Mouse (Mus musculus) testis, adult 2 months (tissue): ENCODE measurements at regions not wholly inside any gene's neighbourhood (a gene's known extent, or its start where the extent isn't known, plus 50 kb on each side); places are given as distances from the start of the nearest gene placed in this dataset.

Experiments
- H3K27ac ChIP-seq: fragments of 200-500 bp; 2 replicates; pipeline ENCODE4 v1.5.1; 2012; ENCODE audit warnings: low read depth, low read length; ENCODE audit not compliant: control insufficient read depth, insufficient read depth
- H3K27me3 ChIP-seq: fragments of 200-500 bp; 2 replicates; pipeline ENCODE4 v1.6.1; 2012; ENCODE audit warnings: mild to moderate bottlenecking, low read length, moderate library complexity; ENCODE audit not compliant: control insufficient read depth, insufficient read depth
- H3K36me3 ChIP-seq: fragments of 200-500 bp; 2 replicates; pipeline ENCODE4 v1.6.1; 2012; ENCODE audit warnings: mild to moderate bottlenecking, low read length; ENCODE audit not compliant: control insufficient read depth, insufficient read depth
- H3K4me1 ChIP-seq: fragments of 200-500 bp; 2 replicates; pipeline ENCODE4 v1.6.1; 2012; ENCODE audit warnings: low read length; ENCODE audit not compliant: control insufficient read depth, insufficient read depth
- H3K4me3 ChIP-seq: fragments of 200-500 bp; 2 replicates; pipeline ENCODE4 v1.5.1; 2012; ENCODE audit warnings: low read depth, mild to moderate bottlenecking, low read length, moderate library complexity, mixed read lengths; ENCODE audit not compliant: control insufficient read depth
- CTCF ChIP-seq: fragments of 200-500 bp; IDR thresholded peaks from 2 replicates; pipeline ENCODE4 v1.5.1; 2012; ENCODE audit warnings: low read depth, mild to moderate bottlenecking, inconsistent platforms, low read length, moderate library complexity; ENCODE audit not compliant: control insufficient read depth, insufficient read depth, insufficient replicate concordance
- POLR2A ChIP-seq: fragments of 200-500 bp; IDR thresholded peaks from 2 replicates; pipeline ENCODE4 v1.6.1; 2012; ENCODE audit warnings: low read depth, mild to moderate bottlenecking, inconsistent platforms, low read length, moderate library complexity; ENCODE audit not compliant: control insufficient read depth

DNA sequence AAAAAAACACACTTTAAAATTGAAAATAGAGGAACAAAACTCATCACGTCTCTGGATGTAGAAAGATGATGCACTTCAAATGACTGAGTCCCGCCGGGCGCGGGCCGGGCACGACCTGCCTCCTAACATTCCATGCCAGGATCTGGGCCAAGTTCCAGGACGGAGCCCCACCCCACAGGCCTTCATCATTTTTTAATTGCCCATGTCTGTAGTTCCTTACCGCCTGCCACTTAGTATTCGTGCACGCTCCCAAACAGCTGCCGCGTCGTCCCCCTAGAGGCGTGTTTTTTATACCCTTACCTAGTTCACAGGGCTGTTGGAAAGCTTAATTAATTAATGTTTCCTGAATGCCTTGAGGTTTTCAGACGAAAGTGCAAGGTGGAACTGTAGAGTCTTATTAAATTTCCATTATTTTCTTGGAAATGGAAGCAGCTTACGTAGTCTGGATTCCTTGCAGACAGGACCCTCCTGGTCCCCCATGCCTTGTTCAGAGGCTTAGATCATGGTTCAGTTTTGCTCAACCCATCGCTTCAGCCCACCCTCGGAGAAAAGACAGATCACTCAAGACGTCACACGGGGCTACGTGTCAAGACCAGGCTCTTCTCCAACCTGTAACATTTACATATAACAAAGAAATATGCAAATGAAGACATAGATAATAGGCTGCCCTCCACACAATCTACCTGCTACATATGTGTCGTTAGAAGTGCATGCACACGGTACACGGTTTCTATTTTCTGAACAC lies 81.0 kb downstream of the Barhl2 start:
- Histone ChIP-seq H3K36me3 (no peaks in the 10 kb centered on the region), H3K4me3 (no peak overlapping the region), H3K27me3 (no peaks in the 10 kb centered on the region), H3K27ac (no peak overlapping the region), H3K4me1 (peaks cover 2% of the 10 kb centered on the region; the same call in 1 of the 2 replicates)
- TF ChIP-seq POLR2A: no peak
- no peak for TF ChIP-seq CTCF

DNA sequence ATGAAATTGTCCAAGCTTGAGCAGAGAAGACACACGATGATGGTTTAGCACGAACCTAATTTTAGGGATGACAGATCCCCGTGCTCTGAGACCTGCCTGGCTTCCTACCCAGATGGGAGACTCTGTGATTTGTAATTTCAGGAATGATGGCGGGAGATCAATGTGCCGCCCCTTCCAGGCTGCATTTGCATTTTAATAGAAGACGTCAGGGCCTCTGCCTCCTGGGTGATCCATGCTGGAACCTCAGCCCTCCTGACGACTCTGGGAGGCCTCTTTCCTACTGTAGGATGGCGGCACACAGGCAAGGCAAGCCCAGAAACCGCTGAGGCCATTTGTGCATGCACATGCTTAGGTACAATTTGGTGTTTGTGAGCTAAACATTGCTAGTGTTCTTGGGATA lies 90.1 kb downstream of the Barhl2 start:
- Histone ChIP-seq H3K4me1 (no peaks in the 10 kb centered on the region; the same call in 1 of the 2 replicates), H3K27me3 (no peaks in the 10 kb centered on the region), H3K27ac (no peak overlapping the region), H3K36me3 (no peaks in the 10 kb centered on the region), H3K4me3 (peak overlapping the region; percentile 89)
- TF ChIP-seq POLR2A (no peak), CTCF (no peak)

DNA sequence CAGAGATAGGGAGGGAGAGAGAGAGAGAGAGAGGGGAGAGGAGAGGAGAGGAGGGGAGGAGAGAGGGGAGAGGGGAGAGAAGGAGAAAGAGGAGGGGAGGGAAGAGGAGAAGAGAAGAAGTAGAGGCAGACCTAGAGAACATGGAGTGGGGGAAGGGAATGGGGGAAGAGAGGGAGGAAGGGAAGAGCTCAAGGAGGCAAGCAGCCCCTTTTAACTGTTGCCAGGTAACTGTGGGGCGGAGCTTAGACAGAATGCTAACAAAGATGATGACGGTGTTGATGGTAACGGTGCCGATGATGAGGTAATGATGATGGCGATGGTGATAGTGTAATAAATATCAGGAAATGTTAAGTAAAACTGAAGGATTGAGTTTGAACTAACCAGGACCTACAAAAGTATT lies 90.7 kb downstream of the Barhl2 start:
- no peaks in the 10 kb centered on the region for H3K36me3 ChIP-seq
- no peaks in the 10 kb centered on the region; the same call in 1 of the 2 replicates for H3K4me1 ChIP-seq
- TF ChIP-seq CTCF: no peak
- peak; percentile 59; the same call in 1 of the 2 replicates for TF ChIP-seq POLR2A
- peak overlapping the region; percentile 29 for H3K27ac ChIP-seq
- H3K4me3 ChIP-seq: peak overlapping the region; percentile 89
- H3K27me3 ChIP-seq: no peaks in the 10 kb centered on the region

- TF ChIP-seq POLR2A (peak; percentile 50; the same call in 1 of the 2 replicates), CTCF (no peak)
- no peaks in the 10 kb centered on the region; the same call in 1 of the 2 replicates for H3K4me1 ChIP-seq
- peak overlapping the region; percentile 62 for H3K4me3 ChIP-seq
- H3K27ac ChIP-seq: no peak overlapping the region; the same call in 1 of the 2 replicates
- no peaks in the 10 kb centered on the region for H3K36me3 ChIP-seq
- H3K27me3 ChIP-seq: no peaks in the 10 kb centered on the region
These were observed 92.0 kb downstream of the Barhl2 start for GRCm38 (mm10) chr5:106366006-106366405.

DNA sequence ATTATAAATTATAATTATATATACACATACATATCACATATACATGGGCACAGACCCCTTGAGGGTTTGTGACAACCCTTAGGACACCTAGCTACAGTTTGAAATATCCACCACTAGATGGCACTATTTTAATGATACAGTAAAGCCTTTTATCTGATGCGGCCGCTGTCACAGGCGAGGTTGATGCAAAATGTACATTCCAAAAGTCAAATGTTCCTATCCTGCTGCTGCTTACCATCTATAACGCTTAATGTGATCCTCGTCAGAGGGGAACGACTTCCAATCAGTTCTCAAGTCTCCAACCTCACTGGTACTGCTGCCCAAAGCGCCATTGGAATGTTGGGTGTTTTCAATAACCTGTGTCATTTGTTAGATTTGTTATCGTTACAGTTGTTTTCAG lies 92.9 kb downstream of the Barhl2 start:
- no peaks in the 10 kb centered on the region for H3K36me3 ChIP-seq
- no peaks in the 10 kb centered on the region for H3K27me3 ChIP-seq
- no peaks in the 10 kb centered on the region; the same call in 1 of the 2 replicates for H3K4me1 ChIP-seq
- peak overlapping the region; percentile 78 for H3K4me3 ChIP-seq
- TF ChIP-seq POLR2A: no peak
- TF ChIP-seq CTCF: no peak
- no peak overlapping the region for H3K27ac ChIP-seq

DNA sequence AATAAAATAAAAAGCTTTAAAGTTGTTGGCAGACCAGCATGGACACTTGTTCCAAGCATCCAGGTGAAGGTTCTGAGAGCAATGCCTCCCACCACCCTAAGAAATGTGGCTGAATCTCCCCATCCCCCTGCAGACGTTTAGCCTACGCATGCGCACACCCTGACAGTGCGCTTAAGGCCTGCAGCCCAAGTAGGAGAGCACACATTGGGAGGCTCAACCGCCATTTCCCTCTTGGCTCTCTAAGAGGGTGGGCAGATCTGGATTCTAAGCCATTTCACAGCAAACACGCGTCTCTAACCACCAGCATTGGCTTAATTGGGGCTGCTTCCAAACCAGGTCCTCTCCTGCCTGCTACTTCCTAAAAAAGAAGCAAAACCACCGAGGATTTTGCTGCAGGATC lies 106.6 kb downstream of the Barhl2 start:
- Histone ChIP-seq H3K27ac (peak overlapping the region; percentile 80), H3K4me1 (peaks cover 3% of the 10 kb centered on the region), H3K4me3 (peak overlapping the region; percentile 78), H3K36me3 (no peaks in the 10 kb centered on the region; the same call in 1 of the 2 replicates), H3K27me3 (no peaks in the 10 kb centered on the region)
- TF ChIP-seq CTCF (no peak), POLR2A (peak; percentile 89)

DNA sequence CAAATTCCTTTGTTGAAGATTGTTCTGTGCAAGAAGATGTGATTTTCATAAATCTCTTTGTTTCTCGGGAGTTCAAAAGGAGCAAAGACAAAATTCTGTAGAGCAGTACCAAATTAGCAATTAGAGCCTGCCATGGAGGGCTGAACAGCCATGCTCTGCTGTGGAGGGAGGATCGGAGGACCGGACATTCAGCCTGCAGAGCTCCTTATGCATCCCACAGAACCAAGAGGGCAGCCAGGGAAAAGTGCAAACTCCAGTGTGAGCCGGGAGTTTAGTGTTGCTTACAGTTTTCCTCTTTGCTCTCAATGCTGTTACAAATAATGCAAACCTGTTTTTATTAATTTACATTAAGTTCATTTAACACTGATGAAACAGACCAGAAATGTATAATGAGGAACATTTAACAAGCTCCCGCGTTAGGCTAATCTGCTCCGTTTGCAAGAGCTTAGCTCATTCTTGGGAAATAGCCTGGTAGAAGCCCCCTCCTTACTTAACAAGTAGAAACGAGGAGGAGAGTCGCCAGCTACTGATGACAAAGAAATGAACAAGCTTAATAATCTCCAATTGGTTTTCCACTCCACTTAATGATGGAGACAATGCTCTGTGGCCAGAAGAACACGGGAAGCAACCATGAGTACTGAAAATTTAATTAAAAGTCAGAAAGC lies 108.0 kb downstream of the Barhl2 start:
- H3K4me1 ChIP-seq: peaks cover 3% of the 10 kb centered on the region
- TF ChIP-seq CTCF (no peak), POLR2A (no peak)
- no peaks in the 10 kb centered on the region; the same call in 1 of the 2 replicates for H3K36me3 ChIP-seq
- H3K27ac ChIP-seq: no peak overlapping the region
- no peaks in the 10 kb centered on the region for H3K27me3 ChIP-seq
- H3K4me3 ChIP-seq: no peak overlapping the region

- no peaks in the 10 kb centered on the region for H3K27me3 ChIP-seq
These were observed 113.7 kb downstream of the Barhl2 start for GRCm38 (mm10) chr5:106344308-106344707.

More at GRCm38 (mm10) chr5:106344308-106344707, 113.7 kb downstream of the Barhl2 start:
- TF ChIP-seq POLR2A: no peak
- TF ChIP-seq CTCF: no peak
- no peak overlapping the region for H3K27ac ChIP-seq
- H3K4me3 ChIP-seq: no peak overlapping the region
- no peaks in the 10 kb centered on the region for H3K36me3 ChIP-seq
- H3K4me1 ChIP-seq: peaks cover 8% of the 10 kb centered on the region
